Mouse (Mus musculus): Measurements from ENCODE around the gene Sh2d6. TPM values are rescaled to one million over a fixed set of nuclear protein-coding genes. Genes with fewer than 3 reads are reported as not detected.

Sh2d6 gene
- polyA plus RNA-seq, 1 experiment from 2014 or later = 0.36 TPM

Other genes with a start within 250 kb of the Sh2d6 start
- gene Sftpb, start 217.1 kb downstream of the Sh2d6 start, polyA plus RNA-seq (2015; fragmentation: Nextera tagmentation; extraction: Ambion mirVana) = 0.61 and 0.70 TPM in 2 replicates
- gene Usp39, start 176.5 kb downstream of the Sh2d6 start, polyA plus RNA-seq (2015; fragmentation: Nextera tagmentation; extraction: Ambion mirVana) = 34.2 and 40.3 TPM in 2 replicates
- gene 0610030E20Rik, start 174.4 kb downstream of the Sh2d6 start, polyA plus RNA-seq (2015; fragmentation: Nextera tagmentation; extraction: Ambion mirVana) = 16.9 and 17.3 TPM in 2 replicates
- 22.1 and 22.9 TPM in 2 replicates for gene Tmem150a, start 166.3 kb downstream of the Sh2d6 start, polyA plus RNA-seq (2015; fragmentation: Nextera tagmentation; extraction: Ambion mirVana)
- gene Rnf181, start 154.8 kb downstream of the Sh2d6 start, polyA plus RNA-seq (2015; fragmentation: Nextera tagmentation; extraction: Ambion mirVana) = 127 and 137 TPM in 2 replicates
- 16.2 and 20.1 TPM in 2 replicates for gene Vamp5, start 141.2 kb downstream of the Sh2d6 start, polyA plus RNA-seq (2015; fragmentation: Nextera tagmentation; extraction: Ambion mirVana)
- 28.5 and 29.4 TPM in 2 replicates for gene Vamp8, start 131.0 kb downstream of the Sh2d6 start, polyA plus RNA-seq (2015; fragmentation: Nextera tagmentation; extraction: Ambion mirVana)
- gene Ggcx, start 107.4 kb downstream of the Sh2d6 start, polyA plus RNA-seq (2015; fragmentation: Nextera tagmentation; extraction: Ambion mirVana) = 15.8 and 18.5 TPM in 2 replicates
- 300 and 327 TPM in 2 replicates for gene Mat2a, start 82.1 kb downstream of the Sh2d6 start, polyA plus RNA-seq (2015; fragmentation: Nextera tagmentation; extraction: Ambion mirVana)
- gene Capg, start 22.7 kb upstream of the Sh2d6 start, polyA plus RNA-seq (2015; fragmentation: Nextera tagmentation; extraction: Ambion mirVana) = 9.0 and 10.2 TPM in 2 replicates
- 17.3 and 18.7 TPM in 2 replicates for gene Elmod3, start 76.7 kb upstream of the Sh2d6 start, polyA plus RNA-seq (2015; fragmentation: Nextera tagmentation; extraction: Ambion mirVana)
- gene Retsat, start 76.8 kb upstream of the Sh2d6 start, polyA plus RNA-seq (2015; fragmentation: Nextera tagmentation; extraction: Ambion mirVana) = 7.0 and 8.4 TPM in 2 replicates
- gene Tgoln1, start 95.3 kb upstream of the Sh2d6 start, polyA plus RNA-seq (2015; fragmentation: Nextera tagmentation; extraction: Ambion mirVana) = 35.6 and 38.9 TPM in 2 replicates